Mouse (Mus musculus) C2C12 (cell line): Measurements from ENCODE around the gene Prkce. TPM values are rescaled to one million over a fixed set of nuclear protein-coding genes. Genes with fewer than 3 reads are reported as not detected.

Experiments
- H3K27me3 ChIP-seq: one replicate; pipeline ENCODE4 v1.6.1; 2011; ENCODE audit not compliant: control insufficient read depth, insufficient read depth, insufficient read length
- H3K36me3 ChIP-seq: one replicate; pipeline ENCODE4 v1.6.1; 2011; ENCODE audit not compliant: control insufficient read depth, insufficient read depth
- H3K4me3 ChIP-seq: one replicate; pipeline ENCODE4 v1.5.1; 2011; ENCODE audit warnings: mild to moderate bottlenecking, control low read depth; ENCODE audit not compliant: poor library complexity, insufficient read depth, severe bottlenecking
- H3K79me2 ChIP-seq: one replicate; pipeline ENCODE4 v1.6.1; 2011; ENCODE audit not compliant: control insufficient read depth, insufficient read depth
- H3K79me3 ChIP-seq: one replicate; pipeline ENCODE4 v1.6.1; 2011; ENCODE audit warnings: low read depth, control low read depth
- H3ac ChIP-seq: one replicate; pipeline ENCODE3; 2011; ENCODE audit warnings: low read depth; ENCODE audit not compliant: control insufficient read depth, insufficient read length
- CEBPB ChIP-seq: IDR thresholded peaks from one replicate; pipeline ENCODE4 v1.6.1; 2011; ENCODE audit warnings: low read depth, mild to moderate bottlenecking, control low read depth, moderate library complexity
- CTCF ChIP-seq: IDR thresholded peaks from one replicate; pipeline ENCODE4 v1.5.1; 2011; ENCODE audit not compliant: control insufficient read depth, insufficient read depth, insufficient read length
- FOSL1 ChIP-seq: IDR thresholded peaks from one replicate; pipeline ENCODE4 v1.8.0; 2011; ENCODE audit warnings: mild to moderate bottlenecking, low read length; ENCODE audit not compliant: poor library complexity, insufficient read depth, severe bottlenecking
- MAX ChIP-seq: IDR thresholded peaks from one replicate; pipeline ENCODE4 v1.6.1; 2011; ENCODE audit warnings: mild to moderate bottlenecking, control low read depth
- MYOD1 ChIP-seq: IDR thresholded peaks from one replicate; pipeline ENCODE4 v1.6.1; 2011; ENCODE audit warnings: low read depth; ENCODE audit not compliant: control insufficient read depth, insufficient read length
- MYOG ChIP-seq: IDR thresholded peaks from one replicate; pipeline ENCODE4 v1.6.1; 2011; ENCODE audit not compliant: control insufficient read depth, insufficient read length; ENCODE audit errors: extremely low read depth
- USF1 ChIP-seq: IDR thresholded peaks from one replicate; pipeline ENCODE4 v1.6.1; 2011; ENCODE audit warnings: low read depth, mild to moderate bottlenecking, control low read depth, moderate library complexity
- polyA plus RNA-seq: library from polyadenylated mRNA; unstranded; fragments of >200 nt; fragmentation: generic; extraction: Trizol; gene quantifications from one replicate; pipeline ENCODE4 v1.2.1, GENCODE M21; 2012; ENCODE audit warnings: missing spikeins

Gene Prkce
- polyA plus RNA-seq, 1 experiment, result 1.4 TPM

DNA sequence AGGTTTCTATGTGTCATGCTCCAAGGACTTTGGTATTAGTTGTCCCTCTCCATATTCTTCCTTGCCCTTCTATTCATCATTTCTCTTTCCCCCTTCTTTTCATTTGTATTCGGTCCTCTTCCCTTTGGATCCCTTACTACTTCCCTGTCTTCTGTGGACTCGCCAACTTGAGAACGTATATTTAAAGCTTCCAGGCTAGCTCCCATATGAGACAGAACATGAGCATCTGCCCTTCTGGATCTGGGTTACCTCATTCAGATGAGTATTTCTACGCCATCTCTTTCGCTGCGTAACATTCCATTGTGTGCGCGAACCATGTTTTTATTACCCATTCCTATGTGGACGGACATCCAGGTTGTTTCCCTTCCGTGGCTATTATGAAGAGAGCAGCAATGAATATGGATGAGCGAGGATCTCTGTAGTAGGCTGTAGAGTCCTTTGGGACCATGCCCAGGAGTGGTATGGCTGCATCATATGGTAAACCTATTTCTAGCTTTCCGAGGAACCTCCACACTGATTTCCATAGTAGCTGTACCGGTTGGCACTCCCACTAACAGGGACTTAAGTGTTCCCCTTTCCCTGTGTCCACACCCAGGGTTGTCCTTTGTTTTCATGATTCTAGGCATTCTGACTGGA lies 152.5 kb downstream of the Prkce start:
- no peaks in the 10 kb centered on the region for H3K79me3 ChIP-seq
- no peak overlapping the region for H3ac ChIP-seq
- H3K36me3 ChIP-seq, result no peaks in the 10 kb centered on the region
- TF ChIP-seq MAX, result no peak
- TF ChIP-seq MYOD1, result no peak
- TF ChIP-seq USF1, result no peak
- no peak for TF ChIP-seq CEBPB
- no peak for TF ChIP-seq MYOG
- TF ChIP-seq CTCF, result no peak
- no peak for TF ChIP-seq FOSL1
- no peaks in the 10 kb centered on the region for H3K79me2 ChIP-seq
- no peak overlapping the region for H3K4me3 ChIP-seq
- no peaks in the 10 kb centered on the region for H3K27me3 ChIP-seq

DNA sequence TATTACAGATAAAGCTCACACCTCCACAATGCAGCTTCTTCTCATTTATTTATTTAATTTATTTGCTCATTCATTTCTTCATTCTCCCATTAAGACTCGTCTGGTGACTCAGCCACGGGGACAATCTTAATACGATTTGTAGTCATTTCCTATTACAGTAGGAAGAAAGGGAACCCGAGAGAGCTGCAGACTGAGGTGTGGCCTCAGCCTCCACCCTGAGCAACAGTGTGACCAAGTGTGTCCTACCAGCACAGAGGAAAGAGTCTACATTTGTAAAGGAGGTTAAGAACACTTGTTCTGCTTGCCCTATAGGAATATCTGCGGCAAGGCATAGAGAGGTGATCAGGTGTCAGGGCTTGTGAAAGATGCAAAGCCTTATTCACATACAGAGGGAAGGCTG lies 155.3 kb downstream of the Prkce start:
- Histone ChIP-seq H3K4me3 (no peak overlapping the region), H3K36me3 (no peaks in the 10 kb centered on the region), H3K27me3 (no peaks in the 10 kb centered on the region), H3K79me3 (no peaks in the 10 kb centered on the region), H3K79me2 (no peaks in the 10 kb centered on the region), H3ac (no peak overlapping the region)
- no peak for TF ChIP-seq MYOG
- no peak for TF ChIP-seq FOSL1
- TF ChIP-seq CEBPB, result no peak
- TF ChIP-seq MAX, result no peak
- no peak for TF ChIP-seq USF1
- no peak for TF ChIP-seq CTCF
- no peak for TF ChIP-seq MYOD1

DNA sequence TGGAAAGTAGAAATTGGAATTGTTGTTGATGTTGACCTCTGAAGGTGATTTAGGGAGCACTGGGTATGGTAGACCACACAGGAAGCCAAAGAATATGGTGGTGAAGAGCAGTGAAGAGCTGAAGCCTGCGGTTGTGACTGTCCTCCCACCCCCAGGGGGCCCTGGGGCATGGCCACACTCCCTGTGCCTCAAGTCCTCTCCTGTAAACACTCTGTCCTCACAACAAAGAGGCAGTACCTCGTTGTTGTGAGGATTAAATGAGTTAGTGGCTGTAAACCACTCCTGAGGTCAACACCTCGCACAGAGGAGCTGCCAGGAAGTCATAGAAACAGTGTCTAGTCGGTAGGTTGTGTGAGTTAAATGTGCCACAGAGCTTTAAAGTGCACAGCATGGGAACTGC lies 155.7 kb downstream of the Prkce start:
- Histone ChIP-seq H3K4me3 (no peak overlapping the region), H3K36me3 (no peaks in the 10 kb centered on the region), H3ac (no peak overlapping the region), H3K27me3 (no peaks in the 10 kb centered on the region), H3K79me3 (no peaks in the 10 kb centered on the region), H3K79me2 (no peaks in the 10 kb centered on the region)
- TF ChIP-seq MAX (no peak), FOSL1 (no peak), MYOG (no peak), MYOD1 (no peak), CTCF (no peak), CEBPB (no peak), USF1 (no peak)

DNA sequence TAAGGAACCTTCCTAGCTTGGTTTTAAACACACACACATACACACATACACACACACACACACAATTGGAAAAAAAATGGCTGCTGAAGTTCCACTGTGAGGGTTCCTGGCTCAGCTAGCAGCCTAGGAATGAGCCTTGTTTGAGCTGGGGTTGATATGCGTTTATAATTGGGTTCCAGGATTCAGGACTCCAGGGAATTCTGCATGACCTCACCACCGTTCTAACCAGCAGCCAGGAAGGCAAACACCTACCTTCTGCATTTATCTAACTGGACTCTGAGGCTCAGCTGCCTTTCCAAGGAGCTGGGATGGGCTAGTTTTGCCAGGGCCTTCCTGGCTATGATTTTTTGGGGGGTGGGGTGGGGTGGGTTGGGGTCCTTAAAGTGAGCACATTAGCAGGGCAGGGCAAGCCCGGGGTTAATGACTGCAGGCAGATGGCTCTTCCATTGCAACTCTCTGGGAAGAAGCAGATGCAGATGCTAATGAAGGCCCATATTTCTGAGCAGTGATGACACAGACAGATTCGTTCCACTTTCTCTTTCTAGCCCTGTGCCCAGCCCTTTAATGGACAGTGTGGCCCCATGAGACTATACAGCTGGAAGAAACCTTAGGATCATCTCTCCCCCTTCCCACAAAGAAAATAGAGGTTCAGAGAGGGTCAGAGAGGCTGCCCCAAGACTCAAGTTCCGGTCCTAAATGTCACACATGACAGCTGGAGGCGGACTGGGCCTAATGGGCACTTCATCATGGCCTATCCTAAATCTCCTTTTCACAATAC lies 156.5 kb downstream of the Prkce start:
- Histone ChIP-seq H3K4me3 (no peak overlapping the region), H3K79me2 (no peaks in the 10 kb centered on the region), H3K79me3 (no peaks in the 10 kb centered on the region), H3ac (no peak overlapping the region), H3K27me3 (no peaks in the 10 kb centered on the region), H3K36me3 (no peaks in the 10 kb centered on the region)
- TF ChIP-seq CTCF (no peak), FOSL1 (no peak), USF1 (no peak), MYOD1 (no peak), MAX (no peak), MYOG (no peak), CEBPB (no peak)

DNA sequence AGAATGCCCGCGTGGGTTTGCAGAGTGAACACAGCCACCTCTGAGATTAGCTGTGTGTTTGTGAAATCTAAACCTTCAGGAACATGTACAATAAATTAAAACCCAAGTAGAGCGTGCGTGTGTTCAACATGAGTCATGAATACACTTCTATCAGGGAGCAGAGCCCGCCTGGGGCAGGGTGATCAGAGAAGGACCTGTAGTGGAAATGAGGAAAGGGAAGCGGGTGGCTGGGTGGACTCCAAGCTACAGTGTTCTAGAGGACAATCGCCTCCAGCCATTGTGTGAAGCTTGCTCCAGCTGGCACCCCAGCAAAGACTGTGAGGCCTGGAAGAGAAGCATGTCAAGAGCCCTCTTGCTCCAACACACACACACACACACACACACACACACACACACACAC lies 157.2 kb downstream of the Prkce start:
- TF ChIP-seq FOSL1, result no peak
- no peak for TF ChIP-seq MAX
- TF ChIP-seq USF1, result no peak
- TF ChIP-seq MYOD1, result no peak
- no peak for TF ChIP-seq CEBPB
- TF ChIP-seq MYOG, result no peak
- no peak for TF ChIP-seq CTCF
- Histone ChIP-seq H3ac (no peak overlapping the region), H3K79me3 (no peaks in the 10 kb centered on the region), H3K27me3 (no peaks in the 10 kb centered on the region), H3K4me3 (no peak overlapping the region), H3K36me3 (no peaks in the 10 kb centered on the region), H3K79me2 (no peaks in the 10 kb centered on the region)
